Mouse (Mus musculus): ENCODE results near the gene Clmn.

DNA sequence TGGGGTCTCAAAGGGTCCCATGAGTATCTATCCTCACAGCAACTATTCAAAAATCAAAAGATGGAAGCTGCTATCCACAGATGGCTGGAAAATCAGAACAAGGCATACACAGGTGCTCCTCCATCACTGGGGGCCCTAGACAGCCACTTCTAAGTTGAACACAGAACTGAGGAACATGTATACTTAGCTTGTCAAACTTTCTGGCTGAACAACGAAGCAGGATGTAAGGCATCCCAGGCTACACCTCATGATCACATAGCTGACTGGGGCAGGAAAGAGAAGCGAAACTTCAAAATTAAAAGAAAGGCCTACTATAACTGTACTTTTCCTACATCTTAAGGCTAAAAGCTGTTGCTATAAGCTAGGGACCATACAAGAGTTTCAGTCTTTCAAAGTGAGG is 115.9 kb downstream of the Clmn start:
- no peak for TF ChIP-seq POLR2A (IDR thresholded peaks at IDR 0.05; ENCODE audit: low read depth, low read length)
- no peak for TF ChIP-seq CTCF (IDR thresholded peaks at IDR 0.05; ENCODE audit: extremely low read depth, insufficient read depth, insufficient read length, insufficient replicate concordance)

All from spleen, adult 2 months (tissue).